Mouse (Mus musculus) heart, embryonic 15.5 days (tissue): ENCODE results near the gene Foxm1. TPM values are rescaled to one million over a fixed set of nuclear protein-coding genes. Genes with fewer than 3 reads are reported as not detected.

Experiments used
- polyA plus RNA-seq: library from polyadenylated mRNA; unstranded; fragments of >200 nt; fragmentation: Nextera tagmentation; extraction: Ambion mirVana; gene quantifications from 2 replicates; pipeline ENCODE4 v1.2.1, GENCODE M21; 2015

Foxm1 gene
- polyA plus RNA-seq, 1 experiment from 2014 or later, result 18.1 TPM

Other genes with a start within 250 kb of the Foxm1 start
- gene Tspan9, start 219.4 kb upstream of the Foxm1 start, polyA plus RNA-seq, result 134 and 142 TPM in 2 replicates
- gene Tead4, start 62.1 kb upstream of the Foxm1 start, polyA plus RNA-seq, result 2.3 and 2.7 TPM in 2 replicates
- gene Tulp3, start 7.1 kb upstream of the Foxm1 start, polyA plus RNA-seq, result 9.0 and 13.3 TPM in 2 replicates
- gene Rhno1, start 56 bp upstream of the Foxm1 start, polyA plus RNA-seq, result 69.7 and 80.4 TPM in 2 replicates
- gene Tex52, start 12.5 kb downstream of the Foxm1 start, polyA plus RNA-seq, result 0.18 and 0.39 TPM in 2 replicates
- gene Gm44596, start 12.5 kb downstream of the Foxm1 start, polyA plus RNA-seq, result not detected in 2 replicates
- gene Nrip2, start 36.3 kb downstream of the Foxm1 start, polyA plus RNA-seq, result 2.3 and 4.0 TPM in 2 replicates
- gene Itfg2, start 62.0 kb downstream of the Foxm1 start, polyA plus RNA-seq, result 21.8 and 33.7 TPM in 2 replicates
- gene Fkbp4, start 75.7 kb downstream of the Foxm1 start, polyA plus RNA-seq, result 245 and 276 TPM in 2 replicates
- gene Pzp, start 163.8 kb downstream of the Foxm1 start, polyA plus RNA-seq, result 0.28 and 2.3 TPM in 2 replicates
- 0.98 and 2.3 TPM in 2 replicates for gene A2ml1, start 218.6 kb downstream of the Foxm1 start, polyA plus RNA-seq